Mouse (Mus musculus): ENCODE results near the gene Trir.

GRCm38 (mm10) chr8:85032622-85033311, 6.1 kb downstream of the Trir start:
- TF ChIP-seq CTCF (IDR thresholded peaks at IDR 0.05; ENCODE audit: control insufficient read depth, insufficient read depth, insufficient read length) (no peak), USF1 (IDR thresholded peaks at IDR 0.05; ENCODE audit: low read depth) (no peak)

Data from C2C12 (cell line).